In the genomic region with DNA sequence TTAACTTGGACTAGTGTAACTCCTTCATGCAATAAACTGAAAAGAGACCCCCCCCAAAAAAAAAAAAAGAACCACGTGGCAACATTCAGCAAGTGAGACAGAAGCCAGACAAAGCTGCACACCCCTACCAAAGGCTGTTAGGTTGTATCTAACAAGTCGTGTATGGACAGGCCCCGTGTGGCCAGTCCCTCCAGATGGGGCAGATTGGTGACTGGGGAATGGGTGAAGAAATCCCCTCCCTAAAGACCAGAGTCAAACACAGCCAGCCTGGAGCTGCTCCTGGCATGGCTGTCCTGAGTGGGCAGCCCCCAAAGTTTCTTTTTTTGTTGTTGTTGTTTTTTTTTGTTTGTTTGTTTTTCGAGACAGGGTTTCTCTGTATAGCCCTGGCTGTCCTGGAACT, we compare ENCODE assay signal across 27 mouse cellular contexts.
"Had no signal": no experiment of that assay in that cellular context is flagged by ENCODE, and none has a peak within 500 bp of the region (broad histone marks: within the 10 kb centered on the region; RNA-seq: fewer than 3 reads in every experiment).

No protein-coding gene starts in this region.

- H3K27ac ChIP-seq: embryonic facial prominence, embryonic 10.5 days; embryonic facial prominence, embryonic 12.5 days; forebrain, embryonic 10.5 days; forebrain, embryonic 12.5 days; forebrain, embryonic 13.5 days had no signal

- H3K36me3 ChIP-seq: embryonic facial prominence, embryonic 10.5 days; embryonic facial prominence, embryonic 12.5 days; embryonic facial prominence, embryonic 13.5 days; embryonic facial prominence, embryonic 15.5 days; forebrain, embryonic 10.5 days; forebrain, embryonic 12.5 days; forebrain, embryonic 15.5 days had no signal

- DNase-seq: cerebellum, adult 18-20 months; cerebellum, adult 2 months; cerebellum, adult 8-10 months; cerebellum, adult 9-10 months; cerebellum, adult 9-11 months; cerebellum, postnatal 10 days; cerebellum, postnatal 14 days; cerebellum, postnatal 25 days; cerebellum, postnatal 36 days; embryo, embryonic 11 days; forebrain, postnatal 0 days; gastrocnemius, adult 2 months; gastrocnemius, postnatal 10 days; gastrocnemius, postnatal 14 days; gastrocnemius, postnatal 25 days; gastrocnemius, postnatal 36 days; heart, adult 11 months had no signal

- H3K9me3 ChIP-seq: embryonic facial prominence, embryonic 10.5 days; embryonic facial prominence, embryonic 12.5 days; embryonic facial prominence, embryonic 13.5 days; embryonic facial prominence, embryonic 15.5 days; forebrain, embryonic 10.5 days; forebrain, embryonic 12.5 days; forebrain, embryonic 13.5 days; forebrain, embryonic 15.5 days had no signal

- ATAC-seq: forebrain, embryonic 13.5 days; forebrain, embryonic 14.5 days had no signal

- H3K4me1 ChIP-seq: embryonic facial prominence, embryonic 12.5 days; forebrain, embryonic 10.5 days; forebrain, embryonic 12.5 days had no signal

- H3K27me3 ChIP-seq: embryonic facial prominence, embryonic 12.5 days; embryonic facial prominence, embryonic 13.5 days; embryonic facial prominence, embryonic 15.5 days; forebrain, embryonic 12.5 days; forebrain, embryonic 13.5 days; forebrain, embryonic 15.5 days had no signal

- H3K9ac ChIP-seq: embryonic facial prominence, embryonic 12.5 days; embryonic facial prominence, embryonic 13.5 days; embryonic facial prominence, embryonic 15.5 days; forebrain, embryonic 12.5 days; forebrain, embryonic 13.5 days; forebrain, embryonic 15.5 days; forebrain, postnatal 0 days had no signal

- H3K4me3 ChIP-seq: embryonic facial prominence, embryonic 10.5 days; embryonic facial prominence, embryonic 12.5 days; embryonic facial prominence, embryonic 13.5 days; embryonic facial prominence, embryonic 15.5 days; erythroblast, embryonic 14.5 days; forebrain, embryonic 10.5 days; forebrain, embryonic 12.5 days; forebrain, embryonic 13.5 days; forebrain, embryonic 15.5 days; gastrocnemius, adult 2 months had no signal

- H3K4me2 ChIP-seq: embryonic facial prominence, embryonic 12.5 days; embryonic facial prominence, embryonic 13.5 days; embryonic facial prominence, embryonic 15.5 days; forebrain, embryonic 12.5 days; forebrain, embryonic 13.5 days; forebrain, embryonic 15.5 days had no signal
